Comparison of ENCODE assay signal across 9 mouse cellular contexts in the genomic region with DNA sequence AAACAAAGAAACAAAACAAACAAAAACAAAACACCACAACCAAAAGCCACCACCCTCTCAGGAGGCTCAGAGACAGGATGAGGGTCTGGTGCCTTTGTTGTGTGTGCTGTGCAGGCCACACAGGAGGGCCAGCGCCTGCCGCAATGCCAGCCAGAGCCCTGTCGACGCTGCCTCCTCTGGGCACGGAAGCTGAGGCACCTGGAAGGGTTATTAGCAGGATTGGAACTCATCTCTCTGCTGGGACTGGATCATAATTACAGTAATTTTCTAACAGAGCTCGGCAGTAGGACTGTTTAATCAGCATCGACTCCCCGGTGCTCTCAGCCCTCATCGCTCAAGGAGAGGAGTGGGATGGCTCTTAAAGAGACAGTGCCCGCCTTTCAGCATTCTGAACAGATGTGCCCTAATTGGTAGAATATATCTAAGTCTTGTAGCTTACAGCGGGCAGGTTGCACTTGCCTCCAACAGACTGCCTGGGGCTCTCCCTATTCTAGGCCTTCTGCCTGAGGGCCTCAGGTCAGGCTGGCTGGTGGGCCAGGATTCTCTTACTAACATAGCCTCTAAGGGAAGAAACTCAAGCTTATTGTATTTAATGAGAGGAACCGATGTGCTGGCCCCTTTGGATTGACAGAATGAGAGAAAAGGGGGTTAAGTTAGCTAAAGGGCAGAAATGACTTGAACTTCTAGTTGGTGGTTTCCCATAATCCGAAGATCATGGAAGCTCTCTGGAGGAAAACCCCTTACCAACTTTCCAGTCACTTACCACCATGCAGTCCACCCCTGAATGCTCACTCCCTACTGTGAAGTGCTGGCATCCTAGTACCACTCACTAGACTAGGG. TPM values are rescaled to one million over a fixed set of nuclear protein-coding genes. Genes with fewer than 3 reads are reported as not detected.
A peak's percentile ranks its signal among the peaks of the same experiment; 100 is the strongest.
DNase-seq lines count a peak whose midpoint lies in the region; ATAC-seq and TF ChIP-seq lines count a peak whose summit lies in the region.
"Had no signal": no experiment of that assay in that cellular context is flagged by ENCODE, and none has a peak within 500 bp of the region (broad histone marks: within the 10 kb centered on the region; RNA-seq: fewer than 3 reads in every experiment).

No protein-coding gene starts in this region.

- peak overlapping the region; percentile 38; the same call in 1 of the 2 replicates for H3K27ac ChIP-seq in heart, embryonic 16.5 days (ENCODE audit: low read length)
- peak overlapping the region; percentile 66 for H3K27ac ChIP-seq in bone marrow, adult 2 months (ENCODE audit: control insufficient read depth, insufficient read depth, low read depth, low read length, poor library complexity)
- peak overlapping the region; percentile 49; the same call in 1 of the 2 replicates for H3K27ac ChIP-seq in forebrain, embryonic 13.5 days
- no peak overlapping the region for H3K27ac ChIP-seq in midbrain, embryonic 11.5 days (ENCODE audit: low read depth, low read length)
- H3K27ac ChIP-seq in thymus, adult 2 months (ENCODE audit: control insufficient read depth, insufficient read depth, low read length) = no peak overlapping the region

- H3K36me3 ChIP-seq in heart, embryonic 16.5 days (ENCODE audit: control insufficient read depth, insufficient read depth) = peaks cover 5% of the 10 kb centered on the region; the same call in 1 of the 2 replicates
- H3K36me3 ChIP-seq in forebrain, embryonic 13.5 days (ENCODE audit: poor library complexity, severe bottlenecking) = peaks cover 21% of the 10 kb centered on the region
- no peaks in the 10 kb centered on the region for H3K36me3 ChIP-seq in midbrain, embryonic 11.5 days (ENCODE audit: control insufficient read depth, insufficient read depth, low read length)
- H3K36me3 ChIP-seq in thymus, adult 2 months (ENCODE audit: control insufficient read depth, insufficient read depth, low read length) = peaks cover 6% of the 10 kb centered on the region; the same call in 1 of the 2 replicates

- intact Hi-C loops in heart, postnatal 14 days (cut with DNase I) = loop anchor here (5.0 kb wide), 1 partner anchor 143 kb away; no protein-coding TSS in a partner anchor

- ATAC-seq in heart, embryonic 16.5 days (replicated peaks; ENCODE audit: extremely low read depth, insufficient read depth, low FRiP score) = no peak
- ATAC-seq in forebrain, embryonic 13.5 days = peak; percentile 44; the same call in 1 of the 2 replicates
- no peak for ATAC-seq in midbrain, embryonic 11.5 days (ENCODE audit: low FRiP score)

- H3K9ac ChIP-seq in heart, embryonic 16.5 days (ENCODE audit: low read length) = no peak overlapping the region
- peak overlapping the region; percentile 17; the same call in 1 of the 2 replicates for H3K9ac ChIP-seq in forebrain, embryonic 13.5 days
- H3K9ac ChIP-seq in midbrain, embryonic 11.5 days (ENCODE audit: low read length) = 0 out of 2 replicates have a peak overlapping the region, but pooled peaks have one; percentile 4

- no peaks in the 10 kb centered on the region for H3K27me3 ChIP-seq in heart, embryonic 16.5 days (ENCODE audit: control insufficient read depth, insufficient read depth, low read length)
- no peaks in the 10 kb centered on the region for H3K27me3 ChIP-seq in forebrain, embryonic 13.5 days
- H3K27me3 ChIP-seq in midbrain, embryonic 11.5 days (ENCODE audit: control insufficient read depth, insufficient read depth, low read length) = no peaks in the 10 kb centered on the region
- no peaks in the 10 kb centered on the region for H3K27me3 ChIP-seq in thymus, adult 2 months (ENCODE audit: control insufficient read depth, insufficient read depth, low read length)

- TF ChIP-seq CTCF in bone marrow, adult 2 months (IDR thresholded peaks at IDR 0.05; ENCODE audit: control insufficient read depth, insufficient read depth, low read length) = no peak
- no peak for TF ChIP-seq CTCF in thymus, adult 2 months (IDR thresholded peaks at IDR 0.05; ENCODE audit: borderline replicate concordance, control insufficient read depth, extremely low read depth, insufficient read depth, low read length, poor library complexity)

- WGBS in heart, embryonic 16.5 days = 48% methylated on average over 13 of the region's 13 CpGs
- 80% methylated on average over 13 of the region's 13 CpGs for WGBS in bone marrow, adult 2 months
- 32% methylated on average over 13 of the region's 13 CpGs for WGBS in forebrain, embryonic 13.5 days
- 31% methylated on average over 13 of the region's 13 CpGs for WGBS in midbrain, embryonic 11.5 days
- WGBS in thymus, adult 2 months = 91% methylated on average over 13 of the region's 13 CpGs

- no peak overlapping the region for H3K4me3 ChIP-seq in heart, embryonic 16.5 days (ENCODE audit: low read length)
- H3K4me3 ChIP-seq in bone marrow, adult 2 months (replicated peaks; ENCODE audit: control insufficient read depth, low read depth, low read length) = no peak overlapping the region
- no peak overlapping the region for H3K4me3 ChIP-seq in forebrain, embryonic 13.5 days
- H3K4me3 ChIP-seq in midbrain, embryonic 11.5 days (ENCODE audit: low read depth, low read length) = no peak overlapping the region
- no peak overlapping the region for H3K4me3 ChIP-seq in thymus, adult 2 months (ENCODE audit: control insufficient read depth, insufficient read depth, low read length)

- no peaks in the 10 kb centered on the region for H3K4me1 ChIP-seq in heart, embryonic 16.5 days (ENCODE audit: control insufficient read depth, insufficient read depth, low read length)
- H3K4me1 ChIP-seq in bone marrow, adult 2 months (ENCODE audit: control insufficient read depth, insufficient read depth, low read length) = peaks cover 3% of the 10 kb centered on the region; the same call in 1 of the 2 replicates
- H3K4me1 ChIP-seq in forebrain, embryonic 13.5 days = peaks cover 49% of the 10 kb centered on the region
- peaks cover 28% of the 10 kb centered on the region for H3K4me1 ChIP-seq in midbrain, embryonic 11.5 days (ENCODE audit: control insufficient read depth, insufficient read depth, low read length)
- peaks cover 2% of the 10 kb centered on the region; the same call in 1 of the 2 replicates for H3K4me1 ChIP-seq in thymus, adult 2 months (replicated peaks; ENCODE audit: control insufficient read depth, insufficient read depth, low read length)

- H3K4me2 ChIP-seq in heart, embryonic 16.5 days (ENCODE audit: low read depth, low read length) = no peak overlapping the region
- peak overlapping the region; percentile 13; the same call in 1 of the 2 replicates for H3K4me2 ChIP-seq in forebrain, embryonic 13.5 days
- no peak overlapping the region for H3K4me2 ChIP-seq in midbrain, embryonic 11.5 days

- H3K9me3 ChIP-seq in heart, embryonic 16.5 days (replicated peaks; ENCODE audit: control insufficient read depth, low read length) = no peaks in the 10 kb centered on the region
- no peaks in the 10 kb centered on the region for H3K9me3 ChIP-seq in forebrain, embryonic 13.5 days (replicated peaks)
- H3K9me3 ChIP-seq in midbrain, embryonic 11.5 days (ENCODE audit: control insufficient read depth, low read length) = no peaks in the 10 kb centered on the region

- no peak for TF ChIP-seq POLR2A in bone marrow, adult 2 months (IDR thresholded peaks at IDR 0.05; ENCODE audit: borderline replicate concordance, control insufficient read depth, low read depth, low read length)
- no peak for TF ChIP-seq POLR2A in thymus, adult 2 months (IDR thresholded peaks at IDR 0.05; ENCODE audit: control insufficient read depth, extremely low read depth, insufficient read depth, low read length, poor library complexity)

- no peak for DNase-seq in heart, postnatal 14 days
- peak; percentile 87 for DNase-seq in midbrain, embryonic 11.5 days (ENCODE audit: low spot score, missing footprints)
- no peak for DNase-seq in thymus, postnatal 25 days
- no peak for DNase-seq in thymus, adult 2 months
- no peak for DNase-seq in thymus, adult 18-20 months
- DNase-seq: gastrocnemius, postnatal 36 days had no signal

RNA-seq across cellular contexts. Expression of a gene that starts 12.6 kb away (rescaled TPM):
- polyA plus RNA-seq in heart, embryonic 16.5 days (2015; fragmentation: Nextera tagmentation; extraction: Ambion mirVana) = 11.9 and 14.0 TPM in 2 replicates
- 10 to 100 TPM; 12.4 to 13.7 TPM for total RNA-seq in heart, postnatal 14 days (2021)
- polyA plus RNA-seq in bone marrow, adult 2 months (2011; ENCODE audit: insufficient read depth, insufficient read length, low replicate concordance, missing spikeins) = 27.5 and 37.0 TPM in 2 replicates
- 36.2 and 43.0 TPM in 2 replicates for polyA plus RNA-seq in forebrain, embryonic 13.5 days (2015; fragmentation: Nextera tagmentation; extraction: Ambion mirVana)
- 15.3 and 18.8 TPM in 2 replicates for polyA plus RNA-seq in midbrain, embryonic 11.5 days (2014; fragmentation: Nextera tagmentation; extraction: Ambion mirVana)
- 25.0 and 26.2 TPM in 2 replicates for polyA plus RNA-seq in thymus, adult 2 months (2012; rRNA removed)

RNA-seq across cellular contexts. Expression of a gene that starts 24.2 kb away (rescaled TPM):
- 45.3 and 49.9 TPM in 2 replicates for polyA plus RNA-seq in heart, embryonic 16.5 days (2015; fragmentation: Nextera tagmentation; extraction: Ambion mirVana)
- total RNA-seq in heart, postnatal 14 days (2021) = 10 to 100 TPM; 36.4 to 46.8 TPM
- polyA plus RNA-seq in bone marrow, adult 2 months (2011; ENCODE audit: insufficient read depth, insufficient read length, low replicate concordance, missing spikeins) = 43.1 and 60.2 TPM in 2 replicates
- polyA plus RNA-seq in forebrain, embryonic 13.5 days (2015; fragmentation: Nextera tagmentation; extraction: Ambion mirVana) = 156 and 175 TPM in 2 replicates
- polyA plus RNA-seq in midbrain, embryonic 11.5 days (2014; fragmentation: Nextera tagmentation; extraction: Ambion mirVana) = 167 and 169 TPM in 2 replicates
- 52.3 and 61.2 TPM in 2 replicates for polyA plus RNA-seq in thymus, adult 2 months (2012; rRNA removed)

Comparison
In these comparisons a context has a peak if more than half of its experiments do, and no peak if none do; other contexts are left out.
1. H3K27ac ChIP-seq: peak in heart, embryonic 16.5 days (single experiment), bone marrow, adult 2 months (single experiment) and forebrain, embryonic 13.5 days (single experiment); none in midbrain, embryonic 11.5 days (single experiment) and thymus, adult 2 months (single experiment).